Mouse (Mus musculus) spleen, adult 2 months (tissue): Measurements from ENCODE around the gene Thap11. TPM values are rescaled to one million over a fixed set of nuclear protein-coding genes. Genes with fewer than 3 reads are reported as not detected.
A peak's percentile ranks its signal among the peaks of the same experiment; 100 is the strongest.
"Not testable (repeated sequence)": the region's sequence is repeated elsewhere in the genome, so short reads cannot be mapped to it uniquely, and the experiment has no call there.

ENCODE experiments used
- DNase-seq, 2 experiments: peaks; one replicate each; pipeline versions ENCODE4 v3.0.0 to v3.0.0-alpha.2; 2012 to 2021; ENCODE audit warnings: low spot score in 2 of 2, low read depth in 1 of 2
- H3K27ac ChIP-seq: fragments of 200-500 bp; 2 replicates; pipeline ENCODE4 v1.5.1; 2012; ENCODE audit warnings: low read length, inconsistent platforms; ENCODE audit not compliant: insufficient read depth
- H3K27me3 ChIP-seq: fragments of 200-500 bp; 2 replicates; pipeline ENCODE4 v1.6.1; 2012; ENCODE audit warnings: mild to moderate bottlenecking, moderate library complexity, low read length, inconsistent platforms; ENCODE audit not compliant: control insufficient read depth, insufficient read depth
- H3K36me3 ChIP-seq: fragments of 200-500 bp; 2 replicates; pipeline ENCODE4 v1.6.1; 2012; ENCODE audit warnings: mild to moderate bottlenecking, low read length, inconsistent platforms; ENCODE audit not compliant: control insufficient read depth, insufficient read depth
- H3K4me1 ChIP-seq: fragments of 200-500 bp; 2 replicates; pipeline ENCODE4 v1.6.1; 2011; ENCODE audit warnings: inconsistent platforms; ENCODE audit not compliant: control insufficient read depth, insufficient read depth, insufficient read length
- H3K4me3 ChIP-seq: fragments of 200-500 bp; 2 replicates; pipeline ENCODE4 v1.5.1; 2011; ENCODE audit warnings: mild to moderate bottlenecking, inconsistent platforms; ENCODE audit not compliant: insufficient read depth, insufficient read length; ENCODE audit errors: extremely low read depth
- CTCF ChIP-seq: fragments of 200-500 bp; IDR thresholded peaks from 2 replicates; pipeline ENCODE4 v1.5.1; 2011; ENCODE audit warnings: mild to moderate bottlenecking, inconsistent platforms; ENCODE audit not compliant: insufficient read depth, insufficient read length, insufficient replicate concordance; ENCODE audit errors: extremely low read depth
- POLR2A ChIP-seq: fragments of 200-500 bp; IDR thresholded peaks from 2 replicates; pipeline ENCODE4 v1.6.1; 2011; ENCODE audit warnings: low read depth, low read length, inconsistent platforms
- WGBS: fragments of 180-500 bp; shearing (Covaris S2); methylation state at CpG from one replicate; pipeline ENCODE4 v1.1.7; 2018; 5-methylcytosine and 5-hydroxymethylcytosine counted together
- polyA plus RNA-seq: library from polyadenylated mRNA; depleted of rRNA; stranded (reverse); fragments of >200 nt; gene quantifications from 2 replicates; pipeline ENCODE4 v1.2.3, GENCODE M21; 2012

Gene Thap11
- polyA plus RNA-seq, 1 experiment = 33.7 TPM

GRCm38 (mm10) chr8:105826861-105827848 is 27.8 kb upstream of the Thap11 start, which contains the start of the genes Ranbp10 and Tsnaxip1:
TSS of gene Ranbp10 (minus strand) at chr8:105827350.
TSS of gene Tsnaxip1 (plus strand) at chr8:105827731.
- H3K36me3 ChIP-seq = peaks cover 2% of the 10 kb centered on the region
- H3K27ac ChIP-seq = peak within 1 kb of the TSS; percentile 68
- under 1% methylated on average over 52 of the region's 52 CpGs for WGBS
- H3K27me3 ChIP-seq = no peaks in the 10 kb centered on the region
- peaks cover 7% of the 10 kb centered on the region for H3K4me1 ChIP-seq
- no peak for TF ChIP-seq CTCF
- peak; percentile 36 for TF ChIP-seq POLR2A
- H3K4me3 ChIP-seq = peak within 1 kb of the TSS; percentile 79
- peak; percentile 94 to 99 for DNase-seq

- not testable (repeated sequence) for H3K27me3 ChIP-seq, H3K4me1 ChIP-seq, H3K36me3 ChIP-seq, DNase-seq, H3K27ac ChIP-seq, H3K4me3 ChIP-seq
- 82% methylated on average over 2 of the region's 2 CpGs for WGBS
These were observed 21.2 kb upstream of the Thap11 start for GRCm38 (mm10) chr8:105833740-105834139.

GRCm38 (mm10) chr8:105835318-105835717 is 19.6 kb upstream of the Thap11 start:
- Histone ChIP-seq H3K4me3 (no peak overlapping the region), H3K27ac (no peak overlapping the region), H3K27me3 (no peaks in the 10 kb centered on the region), H3K36me3 (no peaks in the 10 kb centered on the region), H3K4me1 (peaks cover 7% of the 10 kb centered on the region; the same call in 1 of the 2 replicates)
- DNase-seq = peak; percentile 69 to 82
- 20% methylated on average over 11 of the region's 11 CpGs for WGBS
- TF ChIP-seq CTCF (peak; percentile 63; the same call in 1 of the 2 replicates), POLR2A (no peak)

- Histone ChIP-seq H3K36me3 (no peaks in the 10 kb centered on the region), H3K27me3 (no peaks in the 10 kb centered on the region), H3K27ac (0 out of 2 replicates have a peak overlapping the region, but pooled peaks have one; percentile 4), H3K4me3 (no peak overlapping the region), H3K4me1 (peaks cover 7% of the 10 kb centered on the region; the same call in 1 of the 2 replicates)
- WGBS = 47% methylated on average over 6 of the region's 6 CpGs
- TF ChIP-seq POLR2A = no peak
- no peak for TF ChIP-seq CTCF
- peak in 1 of 2 experiments; percentile 21 for DNase-seq
These were observed 17.9 kb upstream of the Thap11 start for GRCm38 (mm10) chr8:105836991-105837390.

GRCm38 (mm10) chr8:105839209-105839608 is 15.7 kb upstream of the Thap11 start:
- no peak for DNase-seq
- Histone ChIP-seq H3K27me3 (no peaks in the 10 kb centered on the region), H3K4me1 (peaks cover 7% of the 10 kb centered on the region; the same call in 1 of the 2 replicates), H3K27ac (no peak overlapping the region), H3K4me3 (no peak overlapping the region), H3K36me3 (peaks cover 2% of the 10 kb centered on the region; the same call in 1 of the 2 replicates)
- 84% methylated on average over 5 of the region's 5 CpGs for WGBS
- TF ChIP-seq POLR2A = no peak
- no peak for TF ChIP-seq CTCF

GRCm38 (mm10) chr8:105846678-105847077 is 8.3 kb upstream of the Thap11 start:
- Histone ChIP-seq H3K27me3 (no peaks in the 10 kb centered on the region), H3K4me3 (no peak overlapping the region), H3K4me1 (no peaks in the 10 kb centered on the region; the same call in 1 of the 2 replicates), H3K36me3 (peaks cover 15% of the 10 kb centered on the region), H3K27ac (no peak overlapping the region)
- DNase-seq = no peak
- no peak for TF ChIP-seq CTCF
- no peak for TF ChIP-seq POLR2A
- 76% methylated on average over 11 of the region's 11 CpGs for whole genome bisulfite sequencing

- no peak for DNase-seq
- Histone ChIP-seq H3K36me3 (peaks cover 8% of the 10 kb centered on the region), H3K27me3 (no peaks in the 10 kb centered on the region), H3K27ac (no peak overlapping the region), H3K4me3 (no peak overlapping the region), H3K4me1 (no peaks in the 10 kb centered on the region; the same call in 1 of the 2 replicates)
- 90% methylated on average over 4 of the region's 4 CpGs for WGBS
- no peak for TF ChIP-seq POLR2A
- no peak for TF ChIP-seq CTCF
These were observed 4.9 kb upstream of the Thap11 start for GRCm38 (mm10) chr8:105850014-105850413.
